Mouse (Mus musculus) bone marrow, adult 2 months (tissue): ENCODE measurements around the gene Slc25a3.

Experiments used
- CTCF ChIP-seq: fragments of 200-500 bp; IDR thresholded peaks from 2 replicates; pipeline ENCODE4 v1.5.1; 2011; ENCODE audit warnings: low read length, control low read depth; ENCODE audit not compliant: control insufficient read depth, insufficient read depth
- POLR2A ChIP-seq: fragments of 200-500 bp; IDR thresholded peaks from 2 replicates; pipeline ENCODE4 v1.6.1; 2011; ENCODE audit warnings: low read depth, mild to moderate bottlenecking, control low read depth, low read length, borderline replicate concordance; ENCODE audit not compliant: control insufficient read depth

- no peak for TF ChIP-seq CTCF
- no peak for TF ChIP-seq POLR2A
These were observed 15.4 kb upstream of the Slc25a3 start for GRCm38 (mm10) chr10:91139148-91139766.
